Mouse (Mus musculus) E14TG2a.4 (cell line): ENCODE measurements at regions not wholly inside any gene's neighbourhood (a gene's known extent, or its start where the extent isn't known, plus 50 kb on each side); places are given as distances from the start of the nearest gene placed in this dataset.

Source experiments
- H3K27me3 ChIP-seq: 2 replicates; pipeline ENCODE4 v1.6.1; 2014; ENCODE audit warnings: low read length, control low read depth; ENCODE audit not compliant: insufficient read depth
- H3K36me3 ChIP-seq: 2 replicates; pipeline ENCODE4 v1.6.1; 2014; ENCODE audit warnings: low read length, control low read depth; ENCODE audit not compliant: insufficient read depth
- H3K4me1 ChIP-seq: replicated peaks from 2 replicates; pipeline ENCODE4 v1.6.1; 2014; ENCODE audit warnings: low read depth, low read length, control low read depth
- H3K4me3 ChIP-seq: replicated peaks from 2 replicates; pipeline ENCODE4 v1.5.1; 2014; ENCODE audit warnings: mild to moderate bottlenecking, low read length
- H3K9me3 ChIP-seq: 2 replicates; pipeline ENCODE4 v1.6.1; 2014; ENCODE audit warnings: low read length, control low read depth
- CTCF ChIP-seq: conservative IDR thresholded peaks from 2 replicates; pipeline ENCODE4 v1.5.1; 2014; ENCODE audit warnings: low read length
- NANOG ChIP-seq: IDR thresholded peaks from 2 replicates; pipeline ENCODE4 v1.6.1; 2014; ENCODE audit warnings: borderline replicate concordance, low read length, mixed read lengths
- POU5F1 ChIP-seq: IDR thresholded peaks from 2 replicates; pipeline ENCODE4 v1.6.1; 2014; ENCODE audit warnings: low read length, borderline replicate concordance

- Histone ChIP-seq H3K4me3 (no peak overlapping the region), H3K27me3 (peaks cover 18% of the 10 kb centered on the region; the same call in 1 of the 2 replicates), H3K36me3 (no peaks in the 10 kb centered on the region), H3K4me1 (peaks cover 33% of the 10 kb centered on the region), H3K9me3 (no peaks in the 10 kb centered on the region)
- TF ChIP-seq POU5F1 (no peak), NANOG (no peak), CTCF (no peak)
Measured at GRCm38 (mm10) chr5:129393150-129393549, 107.9 kb upstream of the Sfswap start.

DNA sequence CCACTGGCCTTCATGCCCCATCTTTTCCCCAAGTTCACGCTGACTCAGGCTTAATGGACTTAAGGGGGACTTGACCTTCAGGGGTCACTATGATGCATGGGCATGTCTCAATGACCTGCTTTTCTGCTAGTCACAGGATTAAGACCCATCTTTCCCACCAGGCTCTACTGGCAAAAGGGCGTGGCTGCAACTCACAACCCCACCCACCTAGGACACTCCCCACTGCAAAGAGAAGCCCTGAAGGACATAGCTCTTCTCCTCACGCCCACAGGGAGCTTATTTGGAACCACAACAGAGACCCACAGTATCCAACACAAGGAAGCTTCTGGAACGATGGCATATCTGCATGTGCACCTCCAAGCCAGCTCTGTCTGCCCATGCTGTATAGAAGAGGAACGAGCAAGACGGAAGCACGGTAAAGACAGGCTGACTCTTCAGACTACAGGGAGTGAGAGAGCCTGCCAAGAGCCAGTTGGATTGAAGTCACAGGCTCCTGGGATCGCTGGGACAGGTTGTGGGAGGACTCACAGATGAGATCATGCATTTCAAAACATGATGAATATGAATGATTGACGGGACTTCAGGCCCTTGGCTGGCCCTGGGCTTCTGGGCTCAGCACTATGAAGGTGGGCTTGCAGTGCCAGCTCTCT, 107.3 kb upstream of the Sfswap start:
- Histone ChIP-seq H3K4me1 (peaks cover 27% of the 10 kb centered on the region), H3K27me3 (peaks cover 13% of the 10 kb centered on the region; the same call in 1 of the 2 replicates), H3K4me3 (no peak overlapping the region), H3K36me3 (no peaks in the 10 kb centered on the region), H3K9me3 (no peaks in the 10 kb centered on the region)
- TF ChIP-seq CTCF (no peak), POU5F1 (no peak), NANOG (no peak)

DNA sequence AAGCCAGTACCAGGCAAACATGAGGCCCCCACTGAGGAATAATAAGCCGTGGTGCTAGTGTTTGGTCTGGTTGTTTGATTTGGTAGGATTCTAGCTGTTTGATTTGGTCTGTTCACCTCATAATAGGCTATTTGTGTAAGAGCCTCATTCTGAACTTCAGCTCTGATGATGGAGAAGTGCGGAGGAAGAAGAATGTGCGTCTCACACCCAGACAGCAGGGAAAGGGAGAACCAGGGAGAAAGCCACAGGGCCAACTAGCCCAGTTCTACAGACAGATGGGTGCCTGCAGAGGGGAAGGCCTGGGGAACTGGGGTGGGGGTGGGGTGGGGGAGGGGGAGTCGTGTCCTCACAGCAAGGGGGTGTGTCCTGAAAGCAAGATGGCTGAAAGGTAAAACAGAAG, 106.6 kb upstream of the Sfswap start:
- Histone ChIP-seq H3K9me3 (no peaks in the 10 kb centered on the region), H3K27me3 (peaks cover 8% of the 10 kb centered on the region; the same call in 1 of the 2 replicates), H3K36me3 (no peaks in the 10 kb centered on the region), H3K4me1 (peaks cover 23% of the 10 kb centered on the region), H3K4me3 (no peak overlapping the region)
- TF ChIP-seq POU5F1 (no peak), CTCF (no peak), NANOG (no peak)

DNA sequence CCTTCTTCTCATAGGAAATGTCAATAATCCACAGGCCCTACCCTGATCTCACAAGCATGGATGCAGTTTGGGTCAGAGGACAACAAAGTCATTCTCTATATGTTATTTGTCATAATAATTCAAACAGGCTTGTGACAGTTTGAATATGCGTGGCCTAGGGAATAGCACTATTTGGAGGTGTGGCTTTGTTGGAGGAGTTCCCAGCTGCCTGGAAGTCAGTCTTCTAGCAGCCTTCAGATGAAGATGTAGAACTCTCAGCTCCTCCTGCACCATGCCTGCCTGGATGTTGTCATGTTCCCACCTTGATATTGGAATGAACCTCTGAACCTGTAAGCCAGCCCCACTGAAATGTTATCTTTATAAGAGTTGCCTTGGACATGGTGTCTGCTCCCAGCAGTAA, 103.7 kb upstream of the Sfswap start:
- H3K4me3 ChIP-seq, result no peak overlapping the region
- no peak for TF ChIP-seq POU5F1
- TF ChIP-seq NANOG, result no peak
- no peaks in the 10 kb centered on the region for H3K9me3 ChIP-seq
- H3K36me3 ChIP-seq, result no peaks in the 10 kb centered on the region
- H3K27me3 ChIP-seq, result no peaks in the 10 kb centered on the region
- H3K4me1 ChIP-seq, result peaks cover 17% of the 10 kb centered on the region

DNA sequence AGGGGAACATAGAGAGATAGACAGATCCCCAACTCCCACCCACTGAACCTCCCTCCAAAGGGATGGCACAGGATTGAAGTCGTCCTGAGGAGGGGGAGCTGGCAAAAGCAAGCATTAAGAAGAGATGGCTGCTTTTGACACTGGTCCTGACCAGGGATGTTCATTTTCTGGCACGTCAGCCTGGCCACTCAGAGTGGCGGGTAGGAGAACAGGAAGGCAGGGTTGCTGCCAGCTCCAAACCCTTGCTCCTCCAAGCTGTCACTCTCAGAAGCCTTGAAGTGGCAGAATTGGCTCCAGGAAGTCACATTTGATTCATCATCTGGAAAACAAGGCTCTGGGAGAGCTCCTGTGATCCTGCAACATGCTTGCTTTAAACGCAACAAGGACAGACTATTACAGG, 94.8 kb upstream of the Sfswap start:
- Histone ChIP-seq H3K27me3 (peaks cover 5% of the 10 kb centered on the region; the same call in 1 of the 2 replicates), H3K4me3 (no peak overlapping the region), H3K4me1 (no peaks in the 10 kb centered on the region), H3K36me3 (no peaks in the 10 kb centered on the region), H3K9me3 (no peaks in the 10 kb centered on the region)
- no peak for TF ChIP-seq CTCF
- no peak for TF ChIP-seq POU5F1
- no peak for TF ChIP-seq NANOG

- Histone ChIP-seq H3K27me3 (peaks cover 5% of the 10 kb centered on the region; the same call in 1 of the 2 replicates), H3K4me3 (no peak overlapping the region), H3K9me3 (no peaks in the 10 kb centered on the region), H3K4me1 (no peaks in the 10 kb centered on the region), H3K36me3 (no peaks in the 10 kb centered on the region)
- TF ChIP-seq POU5F1, result no peak
- no peak for TF ChIP-seq NANOG
- TF ChIP-seq CTCF, result no peak
Measured at GRCm38 (mm10) chr5:129409440-129410004, 91.5 kb upstream of the Sfswap start.

DNA sequence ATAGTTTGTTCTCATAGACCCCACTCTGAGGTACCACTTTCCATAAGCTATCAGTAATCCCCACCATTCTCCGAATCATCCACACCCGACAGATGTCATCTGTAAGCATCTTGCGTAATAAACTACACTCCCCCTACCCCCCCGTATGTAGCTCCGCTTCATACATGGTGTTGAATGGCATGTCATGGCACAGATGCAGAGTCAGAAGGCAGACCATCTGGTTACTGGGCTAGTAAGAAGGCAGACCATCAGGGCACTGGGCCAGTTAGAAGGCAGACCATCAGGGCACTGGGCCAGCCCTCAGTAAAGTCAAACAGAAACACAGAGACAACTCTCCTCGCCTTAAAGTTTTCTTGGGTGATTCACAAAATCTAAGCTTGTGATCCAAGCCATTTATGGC, 88.9 kb upstream of the Sfswap start:
- H3K4me3 ChIP-seq, result no peak overlapping the region
- TF ChIP-seq NANOG (no peak), CTCF (no peak), POU5F1 (no peak)
- no peaks in the 10 kb centered on the region for H3K36me3 ChIP-seq
- no peaks in the 10 kb centered on the region for H3K9me3 ChIP-seq
- 0 out of 2 replicates have a peak, but pooled peaks cover 3% of the 10 kb centered on the region for H3K27me3 ChIP-seq
- peaks cover 8% of the 10 kb centered on the region; the same call in 1 of the 2 replicates for H3K4me1 ChIP-seq

- no peak overlapping the region for H3K4me3 ChIP-seq
- H3K36me3 ChIP-seq, result no peaks in the 10 kb centered on the region
- peaks cover 8% of the 10 kb centered on the region; the same call in 1 of the 2 replicates for H3K4me1 ChIP-seq
- TF ChIP-seq POU5F1 (no peak), NANOG (no peak), CTCF (no peak)
- H3K9me3 ChIP-seq, result no peaks in the 10 kb centered on the region
- 0 out of 2 replicates have a peak, but pooled peaks cover 3% of the 10 kb centered on the region for H3K27me3 ChIP-seq
Measured at GRCm38 (mm10) chr5:129414960-129415706, 85.9 kb upstream of the Sfswap start.

GRCm38 (mm10) chr5:129416425-129416824, 84.6 kb upstream of the Sfswap start:
- no peaks in the 10 kb centered on the region for H3K36me3 ChIP-seq
- H3K4me1 ChIP-seq, result peaks cover 8% of the 10 kb centered on the region; the same call in 1 of the 2 replicates
- H3K9me3 ChIP-seq, result no peaks in the 10 kb centered on the region
- TF ChIP-seq CTCF, result no peak
- no peak for TF ChIP-seq POU5F1
- TF ChIP-seq NANOG, result no peak
- 0 out of 2 replicates have a peak, but pooled peaks cover 3% of the 10 kb centered on the region for H3K27me3 ChIP-seq
- no peak overlapping the region for H3K4me3 ChIP-seq
